Mouse (Mus musculus) left cerebral cortex, adult 9 months (tissue): ENCODE results near the gene Cdk6.

Experiments used
- DNase-seq, 2 experiments: peaks; one replicate each; pipeline ENCODE4 v3.0.0; 2022; ENCODE audit warnings: low spot score in 2 of 2

Cdk6 gene

GRCm38 (mm10) chr5:3571266-3571665 is 230.0 kb downstream of the Cdk6 start, which contains the start of gene 1700109H08Rik:
Gene 1700109H08Rik (plus strand): TSS chr5:3571566.
- no peak for DNase-seq

- DNase-seq, result no peak
These were observed 233.5 kb downstream of the Cdk6 start for GRCm38 (mm10) chr5:3574825-3575224.

- no peak for DNase-seq
These were observed 236.7 kb downstream of the Cdk6 start for GRCm38 (mm10) chr5:3577939-3578338.

GRCm38 (mm10) chr5:3579066-3579465 is 237.8 kb downstream of the Cdk6 start:
- no peak for DNase-seq
